Mouse (Mus musculus) cerebellum, postnatal 36 days (tissue): ENCODE measurements at regions not wholly inside any gene's neighbourhood (a gene's known extent, or its start where the extent isn't known, plus 50 kb on each side); places are given as distances from the start of the nearest gene placed in this dataset.

Experiments
- DNase-seq, 2 experiments: peaks; one replicate each; pipeline ENCODE4 v3.0.0; 2021 to 2022; ENCODE audit warnings: mixed read lengths in 2 of 2

GRCm38 (mm10) chr12:110332616-110333154 lies 53.8 kb downstream of the Dio3 start:
- no peak for DNase-seq

- no peak for DNase-seq
Measured at GRCm38 (mm10) chr12:110334609-110335008, 55.7 kb downstream of the Dio3 start.

- DNase-seq: no peak
Measured at GRCm38 (mm10) chr12:110344280-110344827, 65.5 kb downstream of the Dio3 start.

- DNase-seq: no peak
Measured at GRCm38 (mm10) chr12:110349621-110350020, 70.8 kb downstream of the Dio3 start.

GRCm38 (mm10) chr12:110355851-110356250 lies 77.0 kb downstream of the Dio3 start:
- DNase-seq: no peak

- no peak for DNase-seq
Measured at GRCm38 (mm10) chr12:110367102-110367501, 79.8 kb upstream of the Ppp2r5c start.

GRCm38 (mm10) chr12:110367822-110368221 lies 79.1 kb upstream of the Ppp2r5c start:
- DNase-seq: no peak

GRCm38 (mm10) chr12:110371886-110372690 lies 74.8 kb upstream of the Ppp2r5c start:
- DNase-seq: no peak

- DNase-seq: no peak
Measured at GRCm38 (mm10) chr12:110372986-110373385, 73.9 kb upstream of the Ppp2r5c start.

- DNase-seq: peak; percentile 77 to 79
Measured at GRCm38 (mm10) chr12:110373408-110374065, 73.4 kb upstream of the Ppp2r5c start.

- DNase-seq: no peak
Measured at GRCm38 (mm10) chr12:110375139-110375538, 71.8 kb upstream of the Ppp2r5c start.

GRCm38 (mm10) chr12:110376062-110376837 lies 70.7 kb upstream of the Ppp2r5c start:
- no peak for DNase-seq

- DNase-seq: no peak
Measured at GRCm38 (mm10) chr12:110376838-110377150, 70.1 kb upstream of the Ppp2r5c start.

GRCm38 (mm10) chr12:110377306-110377705 lies 69.6 kb upstream of the Ppp2r5c start:
- no peak for DNase-seq

GRCm38 (mm10) chr12:110377734-110378133 lies 69.2 kb upstream of the Ppp2r5c start:
- peak in 1 of 2 experiments; percentile 16 for DNase-seq

- no peak for DNase-seq
Measured at GRCm38 (mm10) chr12:110378302-110378701, 68.6 kb upstream of the Ppp2r5c start.

GRCm38 (mm10) chr12:110379721-110380120 lies 67.2 kb upstream of the Ppp2r5c start:
- no peak for DNase-seq

- DNase-seq: no peak
Measured at GRCm38 (mm10) chr12:110380831-110381750, 65.8 kb upstream of the Ppp2r5c start.

GRCm38 (mm10) chr12:110385031-110385430 lies 61.9 kb upstream of the Ppp2r5c start:
- no peak for DNase-seq

- no peak for DNase-seq
Measured at GRCm38 (mm10) chr12:110385801-110386599, 60.9 kb upstream of the Ppp2r5c start.

GRCm38 (mm10) chr12:110387056-110387455 lies 59.9 kb upstream of the Ppp2r5c start:
- no peak for DNase-seq
